Mouse (Mus musculus): ENCODE results near the gene Srebf2. TPM values are rescaled to one million over a fixed set of nuclear protein-coding genes. Genes with fewer than 3 reads are reported as not detected.

The Srebf2 gene
- polyA plus RNA-seq, 1 experiment, result 285 TPM

DNA sequence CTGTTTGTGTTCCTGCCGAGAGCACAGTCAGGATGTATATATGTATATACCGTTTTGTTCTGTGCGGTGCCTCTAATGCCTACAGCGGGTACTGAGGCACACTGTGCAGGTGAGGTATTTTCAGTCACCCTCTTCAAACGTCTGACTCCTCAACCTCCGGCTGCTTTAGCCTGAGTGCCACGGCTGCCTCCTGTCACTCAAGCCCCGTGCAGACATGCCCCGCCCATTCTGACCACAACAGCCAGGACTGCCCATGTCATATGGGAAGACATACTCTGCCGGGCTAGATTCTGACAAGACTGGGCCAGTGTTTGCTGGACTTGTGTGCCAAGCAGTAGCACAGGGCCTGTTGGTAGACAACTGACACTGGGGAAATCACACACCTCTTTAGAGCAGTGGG is 88.7 kb downstream of the Srebf2 start:
- H3K4me2 ChIP-seq (ENCODE audit: low read depth), result peak overlapping the region; percentile 29
- no peak overlapping the region for H3K4me3 ChIP-seq
- no peaks in the 10 kb centered on the region for H3K79me2 ChIP-seq (ENCODE audit: control insufficient read depth, insufficient read depth)
- H3K27me3 ChIP-seq (ENCODE audit: control insufficient read depth, insufficient read depth, insufficient read length), result no peaks in the 10 kb centered on the region
- no peak overlapping the region for H3ac ChIP-seq (ENCODE audit: control insufficient read depth, insufficient read length)
- no peaks in the 10 kb centered on the region for H3K36me3 ChIP-seq (ENCODE audit: control insufficient read depth, insufficient read depth)
- no peak for TF ChIP-seq USF1 (IDR thresholded peaks at IDR 0.05; ENCODE audit: low read depth)
- TF ChIP-seq TCF12 (IDR thresholded peaks at IDR 0.05; ENCODE audit: insufficient read depth, poor library complexity, severe bottlenecking), result no peak
- peak in 2 of 3 experiments; percentile 51 to 66 for TF ChIP-seq MYOD1 (IDR thresholded peaks at IDR 0.05; ENCODE audit: control insufficient read depth in 1 of 3, insufficient read length in 2 of 3, low read depth in 2 of 3)
- TF ChIP-seq REST (IDR thresholded peaks at IDR 0.05; ENCODE audit: insufficient read depth, insufficient read length), result no peak
- TF ChIP-seq MYOG (IDR thresholded peaks at IDR 0.05; ENCODE audit: control insufficient read depth in 1 of 3, insufficient read depth in 1 of 3, insufficient read length in 2 of 3, low read depth in 2 of 3), result peak in 1 of 3 experiments; percentile 30
- TF ChIP-seq MAX (IDR thresholded peaks at IDR 0.05; ENCODE audit: low read depth), result no peak
- no peak for TF ChIP-seq SRF (IDR thresholded peaks at IDR 0.05; ENCODE audit: control insufficient read depth, insufficient read length, low read depth)
- TF ChIP-seq POLR2A (IDR thresholded peaks at IDR 0.05; ENCODE audit: insufficient read length, low read depth), result no peak
- TF ChIP-seq E2F4 (IDR thresholded peaks at IDR 0.05; ENCODE audit: insufficient read depth), result no peak

DNA sequence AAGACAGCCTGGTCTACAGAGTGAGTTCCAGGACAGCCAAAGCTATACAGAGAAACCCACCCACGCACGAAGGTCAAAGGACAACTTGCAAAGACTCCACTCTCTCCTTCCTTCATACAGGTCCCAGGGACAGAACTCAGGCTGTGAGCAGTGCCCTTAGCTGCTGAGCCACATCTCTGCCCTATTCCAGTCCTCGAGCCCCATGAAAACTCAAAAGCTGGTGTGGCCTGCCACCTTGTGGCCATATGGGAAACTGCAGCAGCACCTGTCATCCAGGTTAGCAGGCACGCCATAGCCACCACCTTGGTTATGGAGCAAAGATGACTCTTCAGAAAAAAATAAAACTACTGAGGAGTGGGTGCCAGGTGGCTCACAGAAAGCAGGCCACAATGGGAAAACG is 89.6 kb downstream of the Srebf2 start:
- no peak overlapping the region for H3ac ChIP-seq (ENCODE audit: control insufficient read depth, insufficient read length)
- no peaks in the 10 kb centered on the region for H3K36me3 ChIP-seq (ENCODE audit: control insufficient read depth, insufficient read depth)
- no peak overlapping the region for H3K4me3 ChIP-seq
- no peak overlapping the region for H3K4me2 ChIP-seq (ENCODE audit: low read depth)
- peak; percentile 43 for TF ChIP-seq POLR2AphosphoS2 (IDR thresholded peaks at IDR 0.05; ENCODE audit: insufficient read length, low read depth)
- peak; percentile 64 to 84 (median 65) for TF ChIP-seq MYOG (IDR thresholded peaks at IDR 0.05; ENCODE audit: control insufficient read depth in 1 of 3, insufficient read depth in 1 of 3, insufficient read length in 2 of 3, low read depth in 2 of 3)
- no peak for TF ChIP-seq USF1 (IDR thresholded peaks at IDR 0.05; ENCODE audit: low read depth)
- TF ChIP-seq MYOD1 (IDR thresholded peaks at IDR 0.05; ENCODE audit: control insufficient read depth in 1 of 3, insufficient read length in 2 of 3, low read depth in 2 of 3), result peak; percentile 65 to 86 (median 81)
- peak; percentile 8 for TF ChIP-seq TCF12 (IDR thresholded peaks at IDR 0.05; ENCODE audit: insufficient read depth, poor library complexity, severe bottlenecking)
- no peaks in the 10 kb centered on the region for H3K79me2 ChIP-seq (ENCODE audit: control insufficient read depth, insufficient read depth)
- no peaks in the 10 kb centered on the region for H3K27me3 ChIP-seq (ENCODE audit: control insufficient read depth, insufficient read depth, insufficient read length)

DNA sequence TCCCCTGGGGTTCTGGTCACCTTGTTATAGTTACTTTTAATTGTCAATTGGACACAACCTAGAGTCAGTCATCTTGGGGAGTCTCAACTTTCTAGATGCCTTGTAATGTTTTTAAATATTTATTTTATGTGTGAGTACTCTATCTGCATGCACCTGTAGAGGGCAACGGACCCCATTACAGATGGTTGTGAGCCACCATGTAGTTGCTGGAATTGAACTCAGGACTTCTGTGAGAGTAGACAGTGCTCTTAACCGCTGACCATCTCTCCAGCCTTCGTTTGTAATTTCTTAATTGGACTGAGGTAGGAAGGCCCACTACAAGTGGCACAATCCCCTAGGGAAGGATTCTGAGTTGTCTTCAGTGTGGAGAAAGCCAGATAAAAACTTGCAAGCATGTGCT is 96.3 kb downstream of the Srebf2 start:
- Histone ChIP-seq H3K4me2 (ENCODE audit: low read depth) (peak overlapping the region; percentile 82), H3ac (ENCODE audit: control insufficient read depth, insufficient read length) (no peak overlapping the region), H3K27me3 (ENCODE audit: control insufficient read depth, insufficient read depth, insufficient read length) (no peaks in the 10 kb centered on the region), H3K36me3 (ENCODE audit: control insufficient read depth, insufficient read depth) (no peaks in the 10 kb centered on the region), H3K79me2 (ENCODE audit: control insufficient read depth, insufficient read depth) (no peaks in the 10 kb centered on the region), H3K4me3 (peak overlapping the region; percentile 57)
- no peak for TF ChIP-seq POLR2AphosphoS2 (IDR thresholded peaks at IDR 0.05; ENCODE audit: insufficient read length, low read depth)
- no peak for TF ChIP-seq MYOG (IDR thresholded peaks at IDR 0.05; ENCODE audit: control insufficient read depth in 1 of 3, insufficient read depth in 1 of 3, insufficient read length in 2 of 3, low read depth in 2 of 3)
- TF ChIP-seq REST (IDR thresholded peaks at IDR 0.05; ENCODE audit: insufficient read depth, insufficient read length), result no peak
- TF ChIP-seq USF1 (IDR thresholded peaks at IDR 0.05; ENCODE audit: low read depth), result no peak
- TF ChIP-seq SRF (IDR thresholded peaks at IDR 0.05; ENCODE audit: control insufficient read depth, insufficient read length, low read depth), result no peak
- TF ChIP-seq TCF3 (IDR thresholded peaks at IDR 0.05; ENCODE audit: insufficient read length, low read depth), result no peak
- no peak for TF ChIP-seq MYOD1 (IDR thresholded peaks at IDR 0.05; ENCODE audit: control insufficient read depth in 1 of 3, insufficient read length in 2 of 3, low read depth in 2 of 3)
- TF ChIP-seq E2F4 (IDR thresholded peaks at IDR 0.05; ENCODE audit: insufficient read depth), result no peak
- TF ChIP-seq POLR2A (IDR thresholded peaks at IDR 0.05; ENCODE audit: insufficient read length, low read depth), result no peak
- no peak for TF ChIP-seq MAX (IDR thresholded peaks at IDR 0.05; ENCODE audit: low read depth)
- TF ChIP-seq TCF12 (IDR thresholded peaks at IDR 0.05; ENCODE audit: insufficient read depth, poor library complexity, severe bottlenecking), result no peak
- TF ChIP-seq CEBPB (IDR thresholded peaks at IDR 0.05; ENCODE audit: insufficient read depth, poor library complexity, severe bottlenecking), result no peak

DNA sequence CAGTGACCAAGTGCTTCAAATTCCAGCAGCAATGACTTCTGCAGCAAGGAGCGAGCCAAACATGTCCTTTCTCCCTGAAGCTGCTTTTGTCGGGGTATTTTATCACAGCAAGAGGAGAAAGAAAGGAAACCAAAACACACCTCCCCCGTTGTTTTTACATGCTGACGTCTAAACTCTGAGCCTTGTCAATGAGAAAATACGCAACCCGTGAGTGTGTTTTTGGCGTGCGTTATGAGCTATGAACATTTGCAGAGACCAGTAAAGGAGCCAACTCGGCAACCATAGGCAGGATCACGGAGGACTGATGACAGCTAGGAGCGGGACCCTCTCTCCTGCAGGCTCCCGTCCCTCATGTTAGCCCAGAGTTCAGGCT is 96.7 kb downstream of the Srebf2 start:
- TF ChIP-seq MAX (IDR thresholded peaks at IDR 0.05; ENCODE audit: low read depth) (no peak), E2F4 (IDR thresholded peaks at IDR 0.05; ENCODE audit: insufficient read depth) (no peak), SRF (IDR thresholded peaks at IDR 0.05; ENCODE audit: control insufficient read depth, insufficient read length, low read depth) (no peak), MYOG (IDR thresholded peaks at IDR 0.05; ENCODE audit: control insufficient read depth in 1 of 3, insufficient read depth in 1 of 3, insufficient read length in 2 of 3, low read depth in 2 of 3) (no peak), REST (IDR thresholded peaks at IDR 0.05; ENCODE audit: insufficient read depth, insufficient read length) (no peak), USF1 (IDR thresholded peaks at IDR 0.05; ENCODE audit: low read depth) (no peak), CEBPB (IDR thresholded peaks at IDR 0.05; ENCODE audit: insufficient read depth, poor library complexity, severe bottlenecking) (no peak), POLR2A (IDR thresholded peaks at IDR 0.05; ENCODE audit: insufficient read length, low read depth) (no peak), TCF12 (IDR thresholded peaks at IDR 0.05; ENCODE audit: insufficient read depth, poor library complexity, severe bottlenecking) (no peak), MYOD1 (IDR thresholded peaks at IDR 0.05; ENCODE audit: control insufficient read depth in 1 of 3, insufficient read length in 2 of 3, low read depth in 2 of 3) (no peak), POLR2AphosphoS2 (IDR thresholded peaks at IDR 0.05; ENCODE audit: insufficient read length, low read depth) (no peak), TCF3 (IDR thresholded peaks at IDR 0.05; ENCODE audit: insufficient read length, low read depth) (no peak)
- Histone ChIP-seq H3ac (ENCODE audit: control insufficient read depth, insufficient read length) (peak overlapping the region; percentile 18), H3K36me3 (ENCODE audit: control insufficient read depth, insufficient read depth) (no peaks in the 10 kb centered on the region), H3K4me3 (peak overlapping the region; percentile 57), H3K79me2 (ENCODE audit: control insufficient read depth, insufficient read depth) (no peaks in the 10 kb centered on the region), H3K27me3 (ENCODE audit: control insufficient read depth, insufficient read depth, insufficient read length) (no peaks in the 10 kb centered on the region), H3K4me2 (ENCODE audit: low read depth) (peak overlapping the region; percentile 82)
